Mouse (Mus musculus) spleen, adult 2 months (tissue): ENCODE measurements around the gene Chchd1. TPM values are rescaled to one million over a fixed set of nuclear protein-coding genes. Genes with fewer than 3 reads are reported as not detected.

Experiments
- DNase-seq, 2 experiments: peaks; one replicate each; pipeline versions ENCODE4 v3.0.0 to v3.0.0-alpha.2; 2012 to 2021; ENCODE audit warnings: low spot score in 2 of 2, low read depth in 1 of 2
- H3K27ac ChIP-seq: fragments of 200-500 bp; 2 replicates; pipeline ENCODE4 v1.5.1; 2012; ENCODE audit warnings: low read length, inconsistent platforms; ENCODE audit not compliant: insufficient read depth
- H3K27me3 ChIP-seq: fragments of 200-500 bp; 2 replicates; pipeline ENCODE4 v1.6.1; 2012; ENCODE audit warnings: mild to moderate bottlenecking, moderate library complexity, low read length, inconsistent platforms; ENCODE audit not compliant: control insufficient read depth, insufficient read depth
- H3K36me3 ChIP-seq: fragments of 200-500 bp; 2 replicates; pipeline ENCODE4 v1.6.1; 2012; ENCODE audit warnings: mild to moderate bottlenecking, low read length, inconsistent platforms; ENCODE audit not compliant: control insufficient read depth, insufficient read depth
- H3K4me1 ChIP-seq: fragments of 200-500 bp; 2 replicates; pipeline ENCODE4 v1.6.1; 2011; ENCODE audit warnings: inconsistent platforms; ENCODE audit not compliant: control insufficient read depth, insufficient read depth, insufficient read length
- H3K4me3 ChIP-seq: fragments of 200-500 bp; 2 replicates; pipeline ENCODE4 v1.5.1; 2011; ENCODE audit warnings: mild to moderate bottlenecking, inconsistent platforms; ENCODE audit not compliant: insufficient read depth, insufficient read length; ENCODE audit errors: extremely low read depth
- CTCF ChIP-seq: fragments of 200-500 bp; IDR thresholded peaks from 2 replicates; pipeline ENCODE4 v1.5.1; 2011; ENCODE audit warnings: mild to moderate bottlenecking, inconsistent platforms; ENCODE audit not compliant: insufficient read depth, insufficient read length, insufficient replicate concordance; ENCODE audit errors: extremely low read depth
- POLR2A ChIP-seq: fragments of 200-500 bp; IDR thresholded peaks from 2 replicates; pipeline ENCODE4 v1.6.1; 2011; ENCODE audit warnings: low read depth, low read length, inconsistent platforms
- WGBS: fragments of 180-500 bp; shearing (Covaris S2); methylation state at CpG from one replicate; pipeline ENCODE4 v1.1.7; 2018; 5-methylcytosine and 5-hydroxymethylcytosine counted together
- polyA plus RNA-seq: library from polyadenylated mRNA; depleted of rRNA; stranded (reverse); fragments of >200 nt; gene quantifications from 2 replicates; pipeline ENCODE4 v1.2.3, GENCODE M21; 2012

Gene Chchd1
- polyA plus RNA-seq, 1 experiment = 12.6 TPM

- H3K27ac ChIP-seq = no peak overlapping the region
- no peak for TF ChIP-seq CTCF
- TF ChIP-seq POLR2A = no peak
- no peak overlapping the region for H3K4me3 ChIP-seq
- no peaks in the 10 kb centered on the region for H3K4me1 ChIP-seq
- H3K36me3 ChIP-seq = peaks cover 53% of the 10 kb centered on the region
- DNase-seq = no peak
- H3K27me3 ChIP-seq = no peaks in the 10 kb centered on the region
- WGBS = 95% methylated on average over 12 of the region's 12 CpGs
Observed at GRCm38 (mm10) chr14:20719767-20720166, 17.0 kb downstream of the Chchd1 start.

GRCm38 (mm10) chr14:20721371-20721770, 18.6 kb downstream of the Chchd1 start:
- TF ChIP-seq CTCF = no peak
- no peak for TF ChIP-seq POLR2A
- Histone ChIP-seq H3K36me3 (peaks cover 51% of the 10 kb centered on the region), H3K27ac (no peak overlapping the region), H3K4me1 (no peaks in the 10 kb centered on the region), H3K27me3 (no peaks in the 10 kb centered on the region), H3K4me3 (no peak overlapping the region)
- 93% methylated on average over 4 of the region's 4 CpGs for WGBS
- no peak for DNase-seq

GRCm38 (mm10) chr14:20723006-20723405, 20.2 kb downstream of the Chchd1 start:
- Histone ChIP-seq H3K4me1 (no peaks in the 10 kb centered on the region), H3K27me3 (no peaks in the 10 kb centered on the region), H3K4me3 (no peak overlapping the region), H3K27ac (no peak overlapping the region), H3K36me3 (peaks cover 57% of the 10 kb centered on the region)
- WGBS = 96% methylated on average over 12 of the region's 12 CpGs
- no peak for TF ChIP-seq POLR2A
- DNase-seq = no peak

GRCm38 (mm10) chr14:20724043-20724442, 21.2 kb downstream of the Chchd1 start:
- no peak overlapping the region for H3K27ac ChIP-seq
- no peak overlapping the region for H3K4me3 ChIP-seq
- H3K4me1 ChIP-seq = no peaks in the 10 kb centered on the region
- H3K27me3 ChIP-seq = no peaks in the 10 kb centered on the region
- H3K36me3 ChIP-seq = peaks cover 52% of the 10 kb centered on the region
- 31% methylated on average over 5 of the region's 5 CpGs for WGBS
- DNase-seq = peak in 1 of 2 experiments; percentile 33
- TF ChIP-seq CTCF (peak; percentile 77; the same call in 1 of the 2 replicates), POLR2A (no peak)

GRCm38 (mm10) chr14:20725660-20726339, 23.0 kb downstream of the Chchd1 start:
- no peak for DNase-seq
- no peak overlapping the region for H3K27ac ChIP-seq
- H3K4me1 ChIP-seq = no peaks in the 10 kb centered on the region
- WGBS = 74% methylated on average over 6 of the region's 6 CpGs
- peaks cover 51% of the 10 kb centered on the region for H3K36me3 ChIP-seq
- TF ChIP-seq CTCF = no peak
- TF ChIP-seq POLR2A = no peak
- H3K27me3 ChIP-seq = no peaks in the 10 kb centered on the region
- H3K4me3 ChIP-seq = no peak overlapping the region

GRCm38 (mm10) chr14:20729871-20730270, 27.1 kb downstream of the Chchd1 start:
- TF ChIP-seq CTCF (no peak), POLR2A (no peak)
- no peak overlapping the region for H3K27ac ChIP-seq
- H3K4me1 ChIP-seq = peaks cover 3% of the 10 kb centered on the region; the same call in 1 of the 2 replicates
- no peak overlapping the region for H3K4me3 ChIP-seq
- H3K36me3 ChIP-seq = peaks cover 31% of the 10 kb centered on the region
- DNase-seq = no peak
- H3K27me3 ChIP-seq = no peaks in the 10 kb centered on the region
- WGBS = 92% methylated on average over 9 of the region's 9 CpGs

- Histone ChIP-seq H3K36me3 (peaks cover 25% of the 10 kb centered on the region), H3K4me3 (no peak overlapping the region), H3K4me1 (peaks cover 3% of the 10 kb centered on the region; the same call in 1 of the 2 replicates), H3K27me3 (no peaks in the 10 kb centered on the region), H3K27ac (no peak overlapping the region)
- DNase-seq = no peak
- TF ChIP-seq CTCF = no peak
- no peak for TF ChIP-seq POLR2A
- 87% methylated on average over 9 of the region's 9 CpGs for WGBS
Observed at GRCm38 (mm10) chr14:20730853-20731602, 28.2 kb downstream of the Chchd1 start.
